Mouse (Mus musculus) heart, adult 2 months (tissue): ENCODE measurements around the gene Thtpa.

Experiments used
- CTCF ChIP-seq: fragments of 200-600 bp; IDR thresholded peaks from 2 replicates; pipeline ENCODE4 v1.8.1; 2022; ENCODE audit warnings: antibody characterized with exemption, mild to moderate bottlenecking, moderate library complexity
- EP300 ChIP-seq: fragments of 200-500 bp; IDR thresholded peaks from 2 replicates; pipeline ENCODE4 v1.6.1; 2011; ENCODE audit warnings: low read depth, low read length, control low read depth; ENCODE audit not compliant: insufficient read depth

DNA sequence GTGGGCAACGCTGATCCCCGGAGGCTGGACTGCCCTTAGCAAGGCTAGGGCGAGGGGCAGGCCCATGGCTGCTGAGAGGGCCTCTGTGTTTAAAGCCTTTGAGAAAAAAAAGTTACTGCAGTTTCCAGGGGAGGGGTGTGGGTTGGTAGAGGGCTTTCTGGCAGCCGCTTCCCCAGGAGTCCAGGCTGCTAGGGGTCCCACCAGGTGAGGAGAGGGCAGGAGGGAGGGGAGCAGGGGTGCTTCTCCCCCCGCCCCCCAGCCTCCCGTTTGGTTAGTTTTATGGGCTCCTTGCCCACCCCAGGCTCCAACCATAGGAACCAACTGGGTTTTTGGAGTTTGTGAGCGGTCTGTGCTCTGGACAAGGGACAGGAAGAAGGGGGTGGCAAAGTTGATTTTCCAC lies 32.7 kb upstream of the Thtpa start:
- TF ChIP-seq EP300 (no peak), CTCF (no peak)
